ENCODE assay signal across 8 mouse cellular contexts in genomic region chr4:148448179-148448852, GRCm38 (mm10). TPM values are rescaled to one million over a fixed set of nuclear protein-coding genes. Genes with fewer than 3 reads are reported as not detected.
DNase-seq lines count a peak whose midpoint lies in the region; ATAC-seq lines count a peak whose summit lies in the region.

Gene Mtor, plus strand, starts transcription at chr4:148448611.

- DNase-seq in adipocyte (ENCODE audit: low spot score), result peak; percentile 98
- DNase-seq in embryo, embryonic 10 days (ENCODE audit: low spot score), result peak; percentile 99
- DNase-seq in gastrocnemius, postnatal 10 days, result peak; percentile 88
- peak; percentile 98 for DNase-seq in induced T-regulatory cell, adult 2 months (ENCODE audit: low read depth)
- peak; percentile 97 to 98 for DNase-seq in left cerebral cortex, adult 9 months (ENCODE audit: low spot score in 2 of 2)
- peak; percentile 92 for DNase-seq in right cerebral cortex, postnatal 14 days
- peak; percentile 89 to 94 for DNase-seq in urinary bladder, postnatal 36 days (ENCODE audit: low spot score in 2 of 2)

- ATAC-seq in megakaryocyte progenitor cell, adult 5-6 weeks (replicated peaks; ENCODE audit: poor library complexity), result peak; percentile 85

RNA-seq across cellular contexts. Expression of gene Mtor, which starts in this region (rescaled TPM):
- total RNA-seq in gastrocnemius, postnatal 10 days (2021), result 10 to 100 TPM; 26.3 to 30.6 TPM
- total RNA-seq in megakaryocyte progenitor cell, adult 5-6 weeks (2015), result 23.2 and 23.5 TPM in 2 replicates
- 14.7 and 17.9 TPM in 2 replicates for total RNA-seq in megakaryocyte progenitor cell, adult 5-6 weeks (2017)

Comparison
In these comparisons a context has a peak if more than half of its experiments do, and no peak if none do; other contexts are left out.
1. Peak in every context shown above with its lines: DNase-seq and ATAC-seq.